Mouse (Mus musculus) olfactory bulb, adult 2 months (tissue): ENCODE results near the gene St3gal4.

Source experiments
- CTCF ChIP-seq: fragments of 200-500 bp; IDR thresholded peaks from 2 replicates; pipeline ENCODE4 v1.5.1; 2012; ENCODE audit warnings: low read depth, mild to moderate bottlenecking, low read length, moderate library complexity; ENCODE audit not compliant: insufficient read depth
- POLR2A ChIP-seq: fragments of 200-500 bp; IDR thresholded peaks from 2 replicates; pipeline ENCODE4 v1.6.1; 2012; ENCODE audit warnings: mild to moderate bottlenecking, low read depth, low read length, moderate library complexity; ENCODE audit not compliant: insufficient read depth

DNA sequence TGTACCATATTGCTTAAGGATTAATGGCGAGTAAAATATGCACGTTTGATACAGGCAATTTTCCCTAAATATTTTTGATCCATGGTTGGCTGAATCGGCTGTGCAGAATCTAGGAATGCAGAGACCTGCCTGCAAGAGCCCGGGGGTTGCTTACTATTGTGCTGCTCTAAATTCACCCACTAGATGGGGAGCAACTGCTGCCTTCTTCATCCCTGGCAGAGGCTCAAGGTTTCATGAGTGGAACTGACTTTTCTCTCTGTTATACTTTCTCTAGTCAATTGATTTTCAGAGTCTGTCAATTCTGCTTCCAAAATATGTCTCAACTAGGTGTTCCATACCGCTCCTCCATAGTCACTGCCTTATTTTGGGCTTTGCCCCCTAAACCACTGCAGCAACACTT lies 88.2 kb downstream of the St3gal4 start:
- TF ChIP-seq CTCF (no peak), POLR2A (no peak)
